Mouse (Mus musculus) hindbrain, postnatal 0 days (tissue): ENCODE measurements around the gene Ist1. TPM values are rescaled to one million over a fixed set of nuclear protein-coding genes. Genes with fewer than 3 reads are reported as not detected.

Experiments used
- ATAC-seq: fragments of 200-750 bp; cut with Nextera tagmentation; 2 replicates; pipeline ENCODE4 v1.8.0; 2017; ENCODE audit warnings: mild to moderate bottlenecking, moderate TSS enrichment, moderate library complexity
- DNase-seq: peaks from one replicate; pipeline ENCODE4 v3.0.0-alpha.2; 2015; ENCODE audit warnings: low spot score
- H3K27ac ChIP-seq: fragments of 300-500 bp; sonication (generic); 2 replicates; pipeline ENCODE4 v1.5.1; 2014; ENCODE audit warnings: mild to moderate bottlenecking
- H3K27me3 ChIP-seq: fragments of 300-500 bp; sonication (generic); 2 replicates; pipeline ENCODE4 v1.6.1; 2014; ENCODE audit warnings: low read length, mixed read lengths; ENCODE audit not compliant: insufficient read depth
- H3K36me3 ChIP-seq: fragments of 300-500 bp; sonication (generic); 2 replicates; pipeline ENCODE4 v1.6.1; 2014; ENCODE audit warnings: low read length, mixed read lengths; ENCODE audit not compliant: insufficient read depth
- H3K4me1 ChIP-seq: fragments of 300-500 bp; sonication (generic); 2 replicates; pipeline ENCODE4 v1.6.1; 2014; ENCODE audit warnings: antibody characterized with exemption, low read length, mixed read lengths; ENCODE audit not compliant: insufficient read depth
- H3K4me2 ChIP-seq: fragments of 300-500 bp; sonication (generic); 2 replicates; pipeline ENCODE4 v1.6.1; 2014; ENCODE audit warnings: low read depth, mild to moderate bottlenecking, low read length, moderate library complexity, mixed read lengths
- H3K4me3 ChIP-seq: fragments of 300-500 bp; sonication (generic); 2 replicates; pipeline ENCODE4 v1.5.1; 2014; ENCODE audit warnings: low read length
- H3K9ac ChIP-seq: fragments of 300-500 bp; sonication (generic); replicated peaks from 2 replicates; pipeline ENCODE4 v1.6.1; 2014; ENCODE audit warnings: mild to moderate bottlenecking, low read length, moderate library complexity, mixed read lengths
- H3K9me3 ChIP-seq: fragments of 300-500 bp; sonication (generic); 2 replicates; pipeline ENCODE4 v1.6.1; 2016; ENCODE audit warnings: low read length, mixed read lengths
- CTCF ChIP-seq: IDR thresholded peaks from 2 replicates; pipeline ENCODE4 v1.5.1; 2016; ENCODE audit warnings: antibody characterized with exemption, control low read depth, low read depth
- whole genome bisulfite sequencing: fragments of 180-500 bp; shearing (Covaris S2); extraction: QIAGEN DNeasy Blood & Tissue Kit; methylation state at CpG from one replicate; pipeline ENCODE4 v1.1.7; 2014; 5-methylcytosine and 5-hydroxymethylcytosine counted together
- polyA plus RNA-seq: library from polyadenylated mRNA; unstranded; fragments of >200 nt; fragmentation: Nextera tagmentation; extraction: Ambion mirVana; gene quantifications from 2 replicates; pipeline ENCODE4 v1.2.1, GENCODE M21; 2015
- total RNA-seq: library from RNA; depleted of rRNA; stranded (reverse); fragments of >200 nt; gene quantifications from 2 replicates; pipeline ENCODE4 v1.2.3, GENCODE M21; 2014; rRNA removed

Gene Ist1
- total and polyA plus RNA-seq, 2 experiments from 2014 or later: 98.4 to 99.4 TPM

DNA sequence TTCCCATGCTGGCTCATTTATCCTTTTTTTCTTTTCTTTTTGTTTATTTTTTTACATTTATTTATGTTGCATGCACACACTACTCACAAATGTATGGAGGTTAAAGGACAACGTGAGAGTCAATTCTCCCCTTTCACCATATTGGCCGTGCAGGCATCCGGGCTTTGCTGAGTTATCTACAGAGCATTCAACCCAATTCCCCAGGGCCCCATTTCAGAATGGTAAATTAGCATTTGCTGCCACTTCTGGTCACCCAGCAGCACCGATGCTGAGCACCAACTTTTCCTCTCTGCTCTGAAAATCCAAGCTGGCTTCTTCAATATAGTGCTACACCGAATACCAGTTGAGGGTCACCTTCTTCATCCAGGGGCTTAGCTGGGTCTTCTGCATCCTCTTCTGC is 54.2 kb downstream of the Ist1 start:
- no peak overlapping the region for H3K4me2 ChIP-seq
- H3K4me3 ChIP-seq: no peak overlapping the region
- H3K27ac ChIP-seq: no peak overlapping the region
- ATAC-seq: no peak
- H3K27me3 ChIP-seq: no peaks in the 10 kb centered on the region
- no peaks in the 10 kb centered on the region for H3K9me3 ChIP-seq
- no peak for DNase-seq
- no peaks in the 10 kb centered on the region for H3K4me1 ChIP-seq
- WGBS: 72% methylated on average over 5 of the region's 5 CpGs
- no peaks in the 10 kb centered on the region for H3K36me3 ChIP-seq
- no peak for TF ChIP-seq CTCF
- H3K9ac ChIP-seq: no peak overlapping the region

- TF ChIP-seq CTCF: no peak
- no peak overlapping the region for H3K27ac ChIP-seq
- no peak overlapping the region for H3K9ac ChIP-seq
- H3K4me2 ChIP-seq: no peak overlapping the region
- 87% methylated on average over 8 of the region's 8 CpGs for WGBS
- H3K4me1 ChIP-seq: no peaks in the 10 kb centered on the region
- H3K27me3 ChIP-seq: no peaks in the 10 kb centered on the region
- no peaks in the 10 kb centered on the region for H3K36me3 ChIP-seq
- ATAC-seq: no peak
- DNase-seq: no peak
- no peaks in the 10 kb centered on the region for H3K9me3 ChIP-seq
- H3K4me3 ChIP-seq: no peak overlapping the region
Measured at GRCm38 (mm10) chr8:109635146-109635545, 57.9 kb downstream of the Ist1 start.

GRCm38 (mm10) chr8:109632498-109632897 is 60.6 kb downstream of the Ist1 start:
- no peak for TF ChIP-seq CTCF
- ATAC-seq (no peak), DNase-seq (peak; percentile 4)
- H3K27ac ChIP-seq: no peak overlapping the region
- H3K27me3 ChIP-seq: no peaks in the 10 kb centered on the region
- no peak overlapping the region for H3K4me2 ChIP-seq
- no peaks in the 10 kb centered on the region for H3K9me3 ChIP-seq
- 54% methylated on average over 5 of the region's 5 CpGs for WGBS
- no peak overlapping the region for H3K4me3 ChIP-seq
- H3K4me1 ChIP-seq: no peaks in the 10 kb centered on the region
- no peak overlapping the region for H3K9ac ChIP-seq
- H3K36me3 ChIP-seq: no peaks in the 10 kb centered on the region

- WGBS: 71% methylated on average over 6 of the region's 6 CpGs
- H3K4me1 ChIP-seq: no peaks in the 10 kb centered on the region
- no peaks in the 10 kb centered on the region for H3K9me3 ChIP-seq
- no peaks in the 10 kb centered on the region for H3K36me3 ChIP-seq
- no peaks in the 10 kb centered on the region for H3K27me3 ChIP-seq
- no peak for TF ChIP-seq CTCF
- H3K4me2 ChIP-seq: no peak overlapping the region
- H3K4me3 ChIP-seq: no peak overlapping the region
- H3K9ac ChIP-seq: no peak overlapping the region
- DNase-seq (no peak), ATAC-seq (no peak)
- no peak overlapping the region for H3K27ac ChIP-seq
Measured at GRCm38 (mm10) chr8:109628638-109629037, 64.4 kb downstream of the Ist1 start.

Other genes with a start within 250 kb of the Ist1 start
- 2.0 and 2.9 TPM in 2 replicates for gene Pmfbp1, start 199.2 kb downstream of the Ist1 start, total RNA-seq
- 1.2 and 1.3 TPM in 2 replicates for gene Pmfbp1, start 199.2 kb downstream of the Ist1 start, polyA plus RNA-seq
- gene Dhx38, start 127.4 kb downstream of the Ist1 start, total RNA-seq: 20.5 and 24.2 TPM in 2 replicates
- gene Dhx38, start 127.4 kb downstream of the Ist1 start, polyA plus RNA-seq: 11.9 and 13.7 TPM in 2 replicates
- 11.5 and 14.0 TPM in 2 replicates for gene Txnl4b, start 127.4 kb downstream of the Ist1 start, total RNA-seq
- gene Txnl4b, start 127.4 kb downstream of the Ist1 start, polyA plus RNA-seq: 32.9 and 35.5 TPM in 2 replicates
- 4.1 TPM in 1 of 2 replicates, not detected in the other for gene Hp, start 114.1 kb downstream of the Ist1 start, total RNA-seq
- gene Hp, start 114.1 kb downstream of the Ist1 start, polyA plus RNA-seq: 0.26 and 0.41 TPM in 2 replicates
- gene Dhodh, start 84.6 kb downstream of the Ist1 start, total RNA-seq: 25.9 and 48.2 TPM in 2 replicates
- gene Dhodh, start 84.6 kb downstream of the Ist1 start, polyA plus RNA-seq: 22.3 and 26.8 TPM in 2 replicates
- gene Pkd1l3, start 78.7 kb downstream of the Ist1 start, total RNA-seq: 0.16 TPM in 1 of 2 replicates, not detected in the other
- gene Pkd1l3, start 78.7 kb downstream of the Ist1 start, polyA plus RNA-seq: 0.05 and 0.28 TPM in 2 replicates
- gene Zfp821, start 12.3 kb upstream of the Ist1 start, total RNA-seq: 52.5 and 56.2 TPM in 2 replicates
- 45.2 and 50.3 TPM in 2 replicates for gene Zfp821, start 12.3 kb upstream of the Ist1 start, polyA plus RNA-seq
- 21.5 and 22.4 TPM in 2 replicates for gene Atxn1l, start 44.5 kb upstream of the Ist1 start, total RNA-seq
- 2.7 and 3.9 TPM in 2 replicates for gene Atxn1l, start 44.5 kb upstream of the Ist1 start, polyA plus RNA-seq
- 64.7 and 67.9 TPM in 2 replicates for gene Ap1g1, start 85.3 kb upstream of the Ist1 start, total RNA-seq
- 31.3 and 34.0 TPM in 2 replicates for gene Ap1g1, start 85.3 kb upstream of the Ist1 start, polyA plus RNA-seq
- gene Phlpp2, start 175.3 kb upstream of the Ist1 start, total RNA-seq: 10.4 and 11.2 TPM in 2 replicates
- 3.8 and 4.3 TPM in 2 replicates for gene Phlpp2, start 175.3 kb upstream of the Ist1 start, polyA plus RNA-seq